Mouse (Mus musculus) kidney, postnatal 36 days (tissue): Measurements from ENCODE around the gene 3830417A13Rik.

Experiments used
- DNase-seq, 2 experiments: peaks; one replicate each; pipeline ENCODE4 v3.0.0; 2021 to 2022; ENCODE audit warnings: mixed read lengths in 2 of 2

3830417A13Rik gene

GRCm38 (mm10) chrX:64173248-64173647, at the start of gene 3830417A13Rik:
Gene 3830417A13Rik (plus strand): TSS chrX:64173548.
- DNase-seq: no peak

- DNase-seq: no peak
Observed at GRCm38 (mm10) chrX:64152098-64152497, 21.2 kb upstream of the 3830417A13Rik start, which contains the start of gene Gm6760. Gene Gm6760 (minus strand): TSS chrX:64152198.

GRCm38 (mm10) chrX:64181246-64181645, 7.9 kb downstream of the 3830417A13Rik start:
- no peak for DNase-seq
